In genomic region chr9:47530922-47531850, GRCm38 (mm10) we compare ENCODE assay signal across 8 mouse cellular contexts. TPM values are rescaled to one million over a fixed set of nuclear protein-coding genes. Genes with fewer than 3 reads are reported as not detected.
DNase-seq lines count a peak whose midpoint lies in the region; ATAC-seq and TF ChIP-seq lines count a peak whose summit lies in the region.

No protein-coding gene starts in this region.

- H3K4me1 ChIP-seq in embryonic facial prominence, embryonic 11.5 days (ENCODE audit: control insufficient read depth, insufficient read depth, low read length): peaks cover 2% of the 10 kb centered on the region
- H3K4me1 ChIP-seq in heart, adult 2 months (ENCODE audit: control insufficient read depth, insufficient read depth, low read length): 0 out of 2 replicates have a peak, but pooled peaks cover 1% of the 10 kb centered on the region
- H3K4me1 ChIP-seq in kidney, adult 2 months (ENCODE audit: control insufficient read depth, insufficient read depth, low read length): no peaks in the 10 kb centered on the region
- H3K4me1 ChIP-seq in limb, embryonic 14.5 days (ENCODE audit: control insufficient read depth, insufficient read depth, low read length): peaks cover 16% of the 10 kb centered on the region
- H3K4me1 ChIP-seq in midbrain, embryonic 16.5 days (ENCODE audit: control insufficient read depth, insufficient read depth, low read length): peaks cover 26% of the 10 kb centered on the region
- H3K4me1 ChIP-seq in testis, adult 2 months (ENCODE audit: control insufficient read depth, insufficient read depth, low read length): peaks cover 34% of the 10 kb centered on the region

- under 1% methylated on average over 100 of the region's 110 CpGs for WGBS in embryonic facial prominence, embryonic 11.5 days
- WGBS in heart, adult 2 months: under 1% methylated on average over 110 of the region's 110 CpGs
- 1% methylated on average over 108 of the region's 110 CpGs for WGBS in kidney, adult 2 months
- WGBS in limb, embryonic 14.5 days: under 1% methylated on average over 35 of the region's 110 CpGs
- under 1% methylated on average over 101 of the region's 110 CpGs for WGBS in midbrain, embryonic 16.5 days

- H3K9ac ChIP-seq in embryonic facial prominence, embryonic 11.5 days (replicated peaks; ENCODE audit: low read length): peak overlapping the region; percentile 87
- H3K9ac ChIP-seq in heart, adult 2 months (ENCODE audit: low read depth, low read length): peak overlapping the region; percentile 22
- H3K9ac ChIP-seq in limb, embryonic 14.5 days (ENCODE audit: low read depth, low read length, severe bottlenecking): peak overlapping the region; percentile 61
- H3K9ac ChIP-seq in midbrain, embryonic 16.5 days (ENCODE audit: low read depth, low read length): peak overlapping the region; percentile 90

- peak overlapping the region; percentile 64 for H3K27ac ChIP-seq in embryonic facial prominence, embryonic 11.5 days (replicated peaks; ENCODE audit: low read depth, low read length)
- H3K27ac ChIP-seq in heart, adult 2 months: no peak overlapping the region
- no peak overlapping the region for H3K27ac ChIP-seq in kidney, adult 2 months (ENCODE audit: insufficient read depth, low read depth, low read length)
- H3K27ac ChIP-seq in limb, embryonic 14.5 days (replicated peaks; ENCODE audit: low read depth, low read length): 0 out of 2 replicates have a peak overlapping the region, but pooled peaks have one; percentile 38
- H3K27ac ChIP-seq in midbrain, embryonic 16.5 days (ENCODE audit: low read length): peak overlapping the region; percentile 95
- H3K27ac ChIP-seq in testis, adult 2 months (ENCODE audit: control insufficient read depth, insufficient read depth, low read depth, low read length): peak overlapping the region; percentile 73

- no peak for TF ChIP-seq POLR2A in heart, adult 2 months (IDR thresholded peaks at IDR 0.05; ENCODE audit: insufficient read depth, low read depth, low read length)
- no peak for TF ChIP-seq POLR2A in kidney, adult 2 months (IDR thresholded peaks at IDR 0.05; ENCODE audit: low read depth, low read length)
- no peak for TF ChIP-seq POLR2A in limb, embryonic 14.5 days (IDR thresholded peaks at IDR 0.05; ENCODE audit: borderline replicate concordance, extremely low read depth, insufficient read depth, insufficient read length)
- TF ChIP-seq POLR2A in testis, adult 2 months (IDR thresholded peaks at IDR 0.05; ENCODE audit: control insufficient read depth, low read depth, low read length): no peak

- H3K4me3 ChIP-seq in embryonic facial prominence, embryonic 11.5 days (ENCODE audit: low read depth, low read length): peak overlapping the region; percentile 82
- H3K4me3 ChIP-seq in heart, adult 2 months: peak overlapping the region; percentile 54
- peak overlapping the region; percentile 70 for H3K4me3 ChIP-seq in kidney, adult 2 months (ENCODE audit: insufficient read depth, low read depth, low read length)
- peak overlapping the region; percentile 61 for H3K4me3 ChIP-seq in limb, embryonic 14.5 days (replicated peaks; ENCODE audit: low read length)
- H3K4me3 ChIP-seq in midbrain, embryonic 16.5 days (ENCODE audit: low read depth, low read length): peak overlapping the region; percentile 76
- H3K4me3 ChIP-seq in testis, adult 2 months (ENCODE audit: control insufficient read depth, low read depth, low read length): peak overlapping the region; percentile 88

- no peak for ATAC-seq in CD4-positive, CD25-positive, alpha-beta regulatory T cell, adult 4 months
- no peak for ATAC-seq in embryonic facial prominence, embryonic 11.5 days (replicated peaks; ENCODE audit: insufficient number of reproducible peaks, low FRiP score, low TSS enrichment, low read depth)
- no peak for ATAC-seq in limb, embryonic 14.5 days (ENCODE audit: low FRiP score, low read depth)
- peak; percentile 34 for ATAC-seq in midbrain, embryonic 16.5 days

- intact Hi-C loops in heart, adult 2 months (cut with DNase I): loop anchor here (5.0 kb wide), 2 partner anchors 109 to 166 kb away; no protein-coding TSS in a partner anchor

- no peaks in the 10 kb centered on the region for H3K36me3 ChIP-seq in embryonic facial prominence, embryonic 11.5 days (replicated peaks; ENCODE audit: control insufficient read depth, insufficient read depth, low read depth, low read length)
- H3K36me3 ChIP-seq in heart, adult 2 months (ENCODE audit: control insufficient read depth, insufficient read depth, low read length): no peaks in the 10 kb centered on the region
- no peaks in the 10 kb centered on the region for H3K36me3 ChIP-seq in kidney, adult 2 months (ENCODE audit: control insufficient read depth, insufficient read depth, low read length)
- no peaks in the 10 kb centered on the region for H3K36me3 ChIP-seq in limb, embryonic 14.5 days (ENCODE audit: control insufficient read depth, insufficient read depth, low read length)
- no peaks in the 10 kb centered on the region for H3K36me3 ChIP-seq in midbrain, embryonic 16.5 days (ENCODE audit: control insufficient read depth, insufficient read depth, low read length)
- H3K36me3 ChIP-seq in testis, adult 2 months (ENCODE audit: control insufficient read depth, insufficient read depth, low read length): no peaks in the 10 kb centered on the region

- peak overlapping the region; percentile 93 for H3K4me2 ChIP-seq in embryonic facial prominence, embryonic 11.5 days (ENCODE audit: low read depth, low read length)
- H3K4me2 ChIP-seq in limb, embryonic 14.5 days (replicated peaks; ENCODE audit: low read depth, low read length, severe bottlenecking): peak overlapping the region; percentile 96
- peak overlapping the region; percentile 70 for H3K4me2 ChIP-seq in midbrain, embryonic 16.5 days (ENCODE audit: low read length)

- no peaks in the 10 kb centered on the region for H3K79me2 ChIP-seq in heart, adult 2 months (replicated peaks; ENCODE audit: control insufficient read depth, insufficient read depth, low read length)

- DNase-seq in CD4-positive, CD25-positive, alpha-beta regulatory T cell, adult 2 months (ENCODE audit: low read depth, low spot score): peak; percentile 9
- peak; percentile 63 for DNase-seq in embryonic facial prominence, embryonic 11.5 days (ENCODE audit: low spot score)
- DNase-seq in heart, adult 2 months: peak; percentile 68 to 73
- DNase-seq in kidney, adult 2 months: peak; percentile 72
- peak; percentile 40 for DNase-seq in limb, embryonic 14.5 days (ENCODE audit: low spot score)

- no peaks in the 10 kb centered on the region for H3K9me3 ChIP-seq in embryonic facial prominence, embryonic 11.5 days (replicated peaks; ENCODE audit: control insufficient read depth, low read length)
- H3K9me3 ChIP-seq in limb, embryonic 14.5 days (ENCODE audit: control insufficient read depth, low read length): no peaks in the 10 kb centered on the region
- no peaks in the 10 kb centered on the region for H3K9me3 ChIP-seq in midbrain, embryonic 16.5 days (replicated peaks; ENCODE audit: control insufficient read depth, low read length, poor library complexity, severe bottlenecking)

- no peaks in the 10 kb centered on the region for H3K27me3 ChIP-seq in embryonic facial prominence, embryonic 11.5 days (ENCODE audit: control insufficient read depth, insufficient read depth, low read length)
- H3K27me3 ChIP-seq in heart, adult 2 months (ENCODE audit: control insufficient read depth, insufficient read depth, low read length): peaks cover 7% of the 10 kb centered on the region; the same call in 1 of the 2 replicates
- H3K27me3 ChIP-seq in kidney, adult 2 months (replicated peaks; ENCODE audit: control insufficient read depth, insufficient read depth, low read length): peaks cover 2% of the 10 kb centered on the region
- peaks cover 11% of the 10 kb centered on the region for H3K27me3 ChIP-seq in limb, embryonic 14.5 days (ENCODE audit: control insufficient read depth, insufficient read depth, low read length)
- no peaks in the 10 kb centered on the region for H3K27me3 ChIP-seq in midbrain, embryonic 16.5 days (ENCODE audit: control insufficient read depth, insufficient read depth, low read depth, low read length)
- H3K27me3 ChIP-seq in testis, adult 2 months (ENCODE audit: control insufficient read depth, insufficient read depth, low read length): no peaks in the 10 kb centered on the region

- TF ChIP-seq EP300 in heart, adult 2 months (IDR thresholded peaks at IDR 0.05; ENCODE audit: insufficient read depth, low read depth, low read length): no peak

- TF ChIP-seq CTCF in heart, adult 2 months (IDR thresholded peaks at IDR 0.05): peak; percentile 56
- TF ChIP-seq CTCF in kidney, adult 2 months (conservative IDR thresholded peaks at IDR 0.05; ENCODE audit: insufficient read depth, insufficient read length, low read depth, low read length): no peak
- TF ChIP-seq CTCF in testis, adult 2 months (IDR thresholded peaks at IDR 0.05; ENCODE audit: control insufficient read depth, insufficient read depth, insufficient replicate concordance, low read depth, low read length): no peak

RNA-seq across cellular contexts. Expression of gene Cadm1, which starts 1.2 kb away (rescaled TPM):
- under 1 TPM; 0.34 to 0.50 TPM for polyA plus RNA-seq in CD4-positive, CD25-positive, alpha-beta regulatory T cell, adult 4 months (2017; shearing (Covaris generic))
- polyA plus RNA-seq in embryonic facial prominence, embryonic 11.5 days (2014; fragmentation: Nextera tagmentation; extraction: Ambion mirVana): 99.3 and 116 TPM in 2 replicates
- total RNA-seq in heart, adult 2 months (2021): 1 to 10 TPM; 1.6 to 2.4 TPM
- polyA plus RNA-seq in heart, adult 2 months (2012; rRNA removed): 2.6 and 3.3 TPM in 2 replicates
- polyA plus RNA-seq in kidney, adult 2 months (2012; rRNA removed): 5.2 and 6.0 TPM in 2 replicates
- 15.4 and 16.7 TPM in 2 replicates for polyA plus RNA-seq in limb, embryonic 14.5 days (2012; rRNA removed)
- polyA plus RNA-seq in limb, embryonic 14.5 days (2014; fragmentation: Nextera tagmentation; extraction: Ambion mirVana): 37.5 and 46.2 TPM in 2 replicates
- 332 and 364 TPM in 2 replicates for polyA plus RNA-seq in midbrain, embryonic 16.5 days (2015; fragmentation: Nextera tagmentation; extraction: Ambion mirVana)
- 70.8 and 92.2 TPM in 2 replicates for polyA plus RNA-seq in testis, adult 2 months (2012; rRNA removed)

Comparison
In these comparisons a context has a peak if more than half of its experiments do, and no peak if none do; other contexts are left out.
1. DNase-seq: peak in every context shown above with its lines; median percentile 72 in kidney, adult 2 months; 70 in heart, adult 2 months; 63 in embryonic facial prominence, embryonic 11.5 days; 40 in limb, embryonic 14.5 days; 9 in CD4-positive, CD25-positive, alpha-beta regulatory T cell, adult 2 months.
2. H3K27ac ChIP-seq: peak in embryonic facial prominence, embryonic 11.5 days (single experiment), limb, embryonic 14.5 days (single experiment), midbrain, embryonic 16.5 days (single experiment) and testis, adult 2 months (single experiment); none in heart, adult 2 months (single experiment) and kidney, adult 2 months (single experiment).
3. H3K9ac ChIP-seq: peak in every context shown above with its lines; median percentile 90 in midbrain, embryonic 16.5 days; 87 in embryonic facial prominence, embryonic 11.5 days; 61 in limb, embryonic 14.5 days; 22 in heart, adult 2 months.
4. Peak in every context shown above with its lines, with median percentiles within 50 percentile points of each other: H3K4me2 ChIP-seq and H3K4me3 ChIP-seq.